Mouse (Mus musculus) MEL (cell line): ENCODE results near the gene Kif26b.

Source experiments
- CHD1 ChIP-seq: IDR thresholded peaks from 2 replicates; pipeline ENCODE4 v1.6.1; 2012; ENCODE audit warnings: low read depth, mild to moderate bottlenecking, inconsistent platforms, low read length, improper control_type of control experiment
- CTCF ChIP-seq, 3 experiments: IDR thresholded peaks in 2 of 3; conservative IDR thresholded peaks in 1 of 3; 2 replicates each; pipeline ENCODE4 v1.5.1; 2011 to 2012; ENCODE audit warnings: low read length in 3 of 3, low read depth in 2 of 3, mild to moderate bottlenecking in 2 of 3, improper control_type of control experiment in 1 of 3, inconsistent platforms in 1 of 3, mixed read lengths in 1 of 3, moderate library complexity in 1 of 3; ENCODE audit not compliant: control insufficient read depth in 1 of 3, insufficient read depth in 1 of 3, poor library complexity in 1 of 3, severe bottlenecking in 1 of 3
- POLR2A ChIP-seq, 2 experiments: IDR thresholded peaks; 2 replicates each; pipeline ENCODE4 v1.6.1; 2011 to 2012; ENCODE audit warnings: low read length in 2 of 2, mild to moderate bottlenecking in 2 of 2, control low read depth in 1 of 2, improper control_type of control experiment in 1 of 2, low read depth in 1 of 2, moderate library complexity in 1 of 2; ENCODE audit not compliant: control insufficient read depth in 1 of 2, insufficient read depth in 1 of 2, poor library complexity in 1 of 2
- SMC3 ChIP-seq: IDR thresholded peaks from 2 replicates; pipeline ENCODE4 v1.6.1; 2011; ENCODE audit warnings: low read depth, low read length, improper control_type of control experiment
- USF1 ChIP-seq: IDR thresholded peaks from 2 replicates; pipeline ENCODE4 v1.6.1; 2014; ENCODE audit warnings: low read depth, mild to moderate bottlenecking, inconsistent platforms, low read length, improper control_type of control experiment, moderate library complexity

DNA sequence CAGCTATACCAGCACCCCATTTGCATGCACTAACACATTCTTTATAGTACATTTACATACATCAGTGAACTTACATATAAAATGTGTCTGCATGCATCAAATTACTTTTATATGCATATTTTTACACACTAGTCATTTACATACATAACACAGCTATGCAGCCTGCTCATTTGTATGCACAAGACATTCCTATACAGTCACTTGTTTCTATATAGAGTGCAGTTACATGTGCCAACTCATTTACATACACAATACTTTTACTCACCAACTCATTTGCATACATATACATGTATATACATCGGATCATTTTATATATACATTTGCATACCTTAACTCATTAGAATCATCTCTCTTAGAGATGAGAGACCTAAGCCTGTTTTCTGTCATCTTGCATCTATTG is 308.1 kb downstream of the Kif26b start:
- TF ChIP-seq POLR2A (IDR thresholded peaks at IDR 0.05; ENCODE audit: control insufficient read depth in 1 of 2, insufficient read depth in 1 of 2, low read depth in 1 of 2, low read length in 2 of 2, poor library complexity in 1 of 2): no peak
- no peak for TF ChIP-seq CTCF (IDR thresholded peaks at IDR 0.05 in 2 of 3, conservative IDR thresholded peaks at IDR 0.05 in 1 of 3; ENCODE audit: control insufficient read depth in 1 of 3, insufficient read depth in 1 of 3, low read depth in 2 of 3, low read length in 3 of 3, poor library complexity in 1 of 3, severe bottlenecking in 1 of 3)
- TF ChIP-seq USF1: no peak
- TF ChIP-seq SMC3: no peak
- no peak for TF ChIP-seq CHD1
